Mouse (Mus musculus): Measurements from ENCODE around the gene Gsta4.
"Not testable (repeated sequence)": the region's sequence is repeated elsewhere in the genome, so short reads cannot be mapped to it uniquely, and the experiment has no call there.

Gsta4 gene

GRCm38 (mm10) chr9:78229658-78230057 lies 47.1 kb downstream of the Gsta4 start:
- not testable (repeated sequence) for DNase-seq (ENCODE audit: low read depth in 1 of 2, low spot score in 2 of 2)

- not testable (repeated sequence) for DNase-seq (ENCODE audit: low read depth in 1 of 2, low spot score in 2 of 2)
These were observed 47.9 kb downstream of the Gsta4 start, which contains the start of gene Gsta1 for GRCm38 (mm10) chr9:78230461-78230860. Gene Gsta1, plus strand, starts transcription at chr9:78230656.

GRCm38 (mm10) chr9:78233121-78233695 lies 50.6 kb downstream of the Gsta4 start:
- not testable (repeated sequence) for DNase-seq (ENCODE audit: low read depth in 1 of 2, low spot score in 2 of 2)

- not testable (repeated sequence) for DNase-seq (ENCODE audit: low read depth in 1 of 2, low spot score in 2 of 2)
These were observed 73.3 kb downstream of the Gsta4 start for GRCm38 (mm10) chr9:78255683-78256470.

- not testable (repeated sequence) for DNase-seq (ENCODE audit: low read depth in 1 of 2, low spot score in 2 of 2)
These were observed 74.3 kb downstream of the Gsta4 start, which contains the start of gene Gm3776 for GRCm38 (mm10) chr9:78256914-78257313. Gene Gm3776, plus strand, starts transcription at chr9:78257129.

Measured in monocyte, adult 2 months (primary cell).